ENCODE assay signal across 8 mouse cellular contexts in the genomic region with DNA sequence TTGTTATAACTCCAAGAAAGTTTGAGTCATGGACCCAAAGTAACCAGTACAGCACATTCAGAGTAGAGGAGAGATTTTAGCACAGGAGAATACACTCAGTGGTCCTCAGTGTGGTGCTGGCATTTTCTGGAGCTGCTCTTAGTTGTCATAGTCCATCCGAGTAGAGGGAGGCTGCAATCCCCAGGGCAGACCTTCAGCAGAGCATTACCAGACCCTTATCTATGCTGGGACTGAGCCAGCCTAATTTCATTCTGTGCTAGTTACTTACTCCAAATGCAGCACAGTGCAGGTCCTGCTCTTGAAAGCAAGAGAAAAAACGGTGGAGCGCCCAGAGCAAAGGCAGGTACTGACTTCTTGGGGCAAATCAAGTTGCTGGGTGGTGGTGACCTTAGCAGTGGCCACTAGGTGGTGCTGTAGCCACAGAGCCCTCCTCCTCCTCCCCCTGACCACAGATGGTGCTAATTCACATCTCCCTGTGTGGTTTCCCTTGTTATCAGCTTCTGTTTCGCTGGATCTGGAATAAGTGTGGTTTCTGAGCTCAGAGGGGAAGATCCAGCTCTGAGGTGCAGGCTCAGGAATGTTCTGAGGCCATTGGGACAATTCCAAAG. TPM values are rescaled to one million over a fixed set of nuclear protein-coding genes. Genes with fewer than 3 reads are reported as not detected.
DNase-seq lines count a peak whose midpoint lies in the region; ATAC-seq lines count a peak whose summit lies in the region.

No protein-coding gene starts in this region.

- peak; percentile 69 for DNase-seq in Muller cell, postnatal 12 days (ENCODE audit: inconsistent ontology term)
- peak; percentile 57 to 69 for DNase-seq in layer of hippocampus, adult 8-10 months (ENCODE audit: low spot score in 2 of 2)
- DNase-seq in lung, postnatal 14 days = peak; percentile 80
- DNase-seq in retina, postnatal 1 day = peak; percentile 82
- peak; percentile 88 for DNase-seq in thymus, postnatal 4 days

- peaks cover 63% of the 10 kb centered on the region for H3K36me3 ChIP-seq in forebrain, embryonic 13.5 days (ENCODE audit: poor library complexity, severe bottlenecking)

- ATAC-seq in cerebellum, adult (ENCODE audit: insufficient number of reproducible peaks, low FRiP score, low TSS enrichment) = peak; percentile 90
- ATAC-seq in forebrain, embryonic 13.5 days = peak; percentile 77
- ATAC-seq in hematopoietic stem cell, adult 5-6 weeks (replicated peaks in 1 of 2; ENCODE audit: insufficient read depth in 1 of 2, low FRiP score in 2 of 2, low TSS enrichment in 1 of 2, low read depth in 1 of 2, poor library complexity in 2 of 2, severe bottlenecking in 2 of 2) = peak; percentile 84 to 93

- 0 out of 2 replicates have a peak, but pooled peaks cover 4% of the 10 kb centered on the region for H3K4me1 ChIP-seq in forebrain, embryonic 13.5 days

- H3K4me3 ChIP-seq in forebrain, embryonic 13.5 days = no peak overlapping the region

- H3K9me3 ChIP-seq in forebrain, embryonic 13.5 days (replicated peaks) = no peaks in the 10 kb centered on the region

- no peak overlapping the region for H3K9ac ChIP-seq in forebrain, embryonic 13.5 days

- 32% methylated on average over 4 of the region's 4 CpGs for WGBS in forebrain, embryonic 13.5 days

- no peak overlapping the region for H3K27ac ChIP-seq in forebrain, embryonic 13.5 days

- no peak overlapping the region for H3K4me2 ChIP-seq in forebrain, embryonic 13.5 days

- no peaks in the 10 kb centered on the region for H3K27me3 ChIP-seq in forebrain, embryonic 13.5 days

RNA-seq across cellular contexts. Expression of gene Clec16a, which starts 20.2 kb away (rescaled TPM):
- polyA plus RNA-seq in forebrain, embryonic 13.5 days (2015; fragmentation: Nextera tagmentation; extraction: Ambion mirVana) = 54.3 and 61.7 TPM in 2 replicates
- 15.0 and 15.4 TPM in 2 replicates for total RNA-seq in hematopoietic stem cell, adult 5-6 weeks (2017)
- total RNA-seq in layer of hippocampus, adult 8-10 months (2022) = 10 to 100 TPM; 85.2 to 99.0 (median 92.5) TPM

RNA-seq across cellular contexts. Expression of gene Dexi, which starts 22.5 kb away (rescaled TPM):
- polyA plus RNA-seq in forebrain, embryonic 13.5 days (2015; fragmentation: Nextera tagmentation; extraction: Ambion mirVana) = 15.0 and 17.3 TPM in 2 replicates
- 6.6 and 13.0 TPM in 2 replicates for total RNA-seq in hematopoietic stem cell, adult 5-6 weeks (2017)
- total RNA-seq in layer of hippocampus, adult 8-10 months (2022) = 10 to 100 TPM; 55.5 to 66.1 (median 63.2) TPM
